Mouse (Mus musculus): ENCODE measurements around the gene Cep95.
"Not testable (repeated sequence)": the region's sequence is repeated elsewhere in the genome, so short reads cannot be mapped to it uniquely, and the experiment has no call there.

Gene Cep95

GRCm38 (mm10) chr11:106770195-106770974 is 18.7 kb upstream of the Cep95 start:
- in situ Hi-C loops (cut with MboI; ENCODE audit: low sequenced_read_pairs), result loop anchor here (25.0 kb wide), 1 partner anchor 258 kb away; no protein-coding TSS in a partner anchor

GRCm38 (mm10) chr11:106773061-106773460 is 16.0 kb upstream of the Cep95 start:
- in situ Hi-C loops (cut with MboI; ENCODE audit: low sequenced_read_pairs), result loop anchor here (25.0 kb wide), 1 partner anchor 261 kb away; no protein-coding TSS in a partner anchor

GRCm38 (mm10) chr11:106776960-106777359 is 12.1 kb upstream of the Cep95 start:
- in situ Hi-C loops (cut with MboI; ENCODE audit: low sequenced_read_pairs), result no loop called here

- in situ Hi-C loops (cut with MboI; ENCODE audit: low sequenced_read_pairs), result no loop called here
Measured at GRCm38 (mm10) chr11:106777395-106777794, 11.7 kb upstream of the Cep95 start.

GRCm38 (mm10) chr11:106778132-106778531 is 10.9 kb upstream of the Cep95 start:
- in situ Hi-C loops (cut with MboI; ENCODE audit: low sequenced_read_pairs), result no loop called here

GRCm38 (mm10) chr11:106778589-106779387 is 10.3 kb upstream of the Cep95 start:
- in situ Hi-C loops (cut with MboI; ENCODE audit: low sequenced_read_pairs), result no loop called here

- in situ Hi-C loops (cut with MboI; ENCODE audit: low sequenced_read_pairs), result no loop called here
Measured at GRCm38 (mm10) chr11:106779388-106780088, 9.5 kb upstream of the Cep95 start, which contains the start of gene Polg2. Gene Polg2, minus strand, starts transcription at chr11:106779537.

GRCm38 (mm10) chr11:106780089-106780425 is 9.0 kb upstream of the Cep95 start:
- in situ Hi-C loops (cut with MboI; ENCODE audit: low sequenced_read_pairs), result no loop called here

- in situ Hi-C loops (cut with MboI; ENCODE audit: low sequenced_read_pairs), result no loop called here
Measured at GRCm38 (mm10) chr11:106780590-106781220, 8.3 kb upstream of the Cep95 start.

- in situ Hi-C loops (cut with MboI; ENCODE audit: low sequenced_read_pairs), result not testable (repeated sequence)
Measured at GRCm38 (mm10) chr11:106782271-106782670, 6.8 kb upstream of the Cep95 start.

GRCm38 (mm10) chr11:106782841-106783764 is 5.9 kb upstream of the Cep95 start:
- in situ Hi-C loops (cut with MboI; ENCODE audit: low sequenced_read_pairs), result no loop called here

GRCm38 (mm10) chr11:106784476-106784875 is 4.6 kb upstream of the Cep95 start:
- in situ Hi-C loops (cut with MboI; ENCODE audit: low sequenced_read_pairs), result no loop called here

- in situ Hi-C loops (cut with MboI; ENCODE audit: low sequenced_read_pairs), result no loop called here
Measured at GRCm38 (mm10) chr11:106785043-106785442, 4.0 kb upstream of the Cep95 start.

GRCm38 (mm10) chr11:106787131-106788025 is 1.7 kb upstream of the Cep95 start:
- in situ Hi-C loops (cut with MboI; ENCODE audit: low sequenced_read_pairs), result no loop called here

- in situ Hi-C loops (cut with MboI; ENCODE audit: low sequenced_read_pairs), result no loop called here
Measured at GRCm38 (mm10) chr11:106788026-106788774, 852 bp upstream of the Cep95 start.

- in situ Hi-C loops (cut with MboI; ENCODE audit: low sequenced_read_pairs), result no loop called here
Measured at GRCm38 (mm10) chr11:106789649-106790048, 597 bp downstream of the Cep95 start.

GRCm38 (mm10) chr11:106793846-106794245 is 4.8 kb downstream of the Cep95 start:
- in situ Hi-C loops (cut with MboI; ENCODE audit: low sequenced_read_pairs), result no loop called here

- in situ Hi-C loops (cut with MboI; ENCODE audit: low sequenced_read_pairs), result no loop called here
Measured at GRCm38 (mm10) chr11:106795679-106796078, 6.6 kb downstream of the Cep95 start.
